Mouse (Mus musculus): Measurements from ENCODE around the gene Insl3. TPM values are rescaled to one million over a fixed set of nuclear protein-coding genes. Genes with fewer than 3 reads are reported as not detected.

Insl3 gene
- total RNA-seq, 2 experiments from 2014 or later = 2.1 TPM; not detected in 1

- H3K4me3 ChIP-seq = peak overlapping the region; percentile 87
- peak overlapping the region; percentile 98 for H3K27ac ChIP-seq
- TF ChIP-seq CTCF (conservative IDR thresholded peaks at IDR 0.05) = no peak
- DNase-seq (ENCODE audit: low spot score in 2 of 2) = no peak
Observed at GRCm38 (mm10) chr8:71670198-71670597, 18.8 kb upstream of the Insl3 start.

- peak; percentile 75 to 78 for DNase-seq (ENCODE audit: low spot score in 2 of 2)
- peak overlapping the region; percentile 87 for H3K4me3 ChIP-seq
- TF ChIP-seq CTCF (conservative IDR thresholded peaks at IDR 0.05) = no peak
- H3K27ac ChIP-seq = peak overlapping the region; percentile 98
Observed at GRCm38 (mm10) chr8:71670621-71671548, 18.1 kb upstream of the Insl3 start.

GRCm38 (mm10) chr8:71671549-71671965 lies 17.5 kb upstream of the Insl3 start, which contains the start of gene Unc13a:
Gene Unc13a, minus strand, starts transcription at chr8:71671757.
- TF ChIP-seq CTCF (conservative IDR thresholded peaks at IDR 0.05) = 0 out of 2 replicates have a peak, but pooled peaks have one; percentile 10
- Histone ChIP-seq H3K4me3 (peak within 1 kb of the TSS; percentile 87), H3K27ac (peak within 1 kb of the TSS; percentile 98)
- DNase-seq (ENCODE audit: low spot score in 2 of 2) = peak; percentile 89 to 93

- DNase-seq (ENCODE audit: low spot score in 2 of 2) = no peak
- H3K27ac ChIP-seq = peak overlapping the region; percentile 98
- TF ChIP-seq CTCF (conservative IDR thresholded peaks at IDR 0.05) = no peak
- peak overlapping the region; percentile 87 for H3K4me3 ChIP-seq
Observed at GRCm38 (mm10) chr8:71672168-71672735, 16.8 kb upstream of the Insl3 start.

GRCm38 (mm10) chr8:71674071-71674470 lies 14.9 kb upstream of the Insl3 start:
- TF ChIP-seq CTCF (conservative IDR thresholded peaks at IDR 0.05) = no peak
- no peak overlapping the region for H3K4me3 ChIP-seq
- peak overlapping the region; percentile 94; the same call in 1 of the 2 replicates for H3K27ac ChIP-seq
- peak in 1 of 2 experiments; percentile 63 for DNase-seq (ENCODE audit: low spot score in 2 of 2)

GRCm38 (mm10) chr8:71675456-71676019 lies 13.5 kb upstream of the Insl3 start:
- TF ChIP-seq CTCF (conservative IDR thresholded peaks at IDR 0.05) = no peak
- no peak for DNase-seq (ENCODE audit: low spot score in 2 of 2)
- Histone ChIP-seq H3K4me3 (peak overlapping the region; percentile 80), H3K27ac (peak overlapping the region; percentile 94)

GRCm38 (mm10) chr8:71676020-71676741 lies 12.8 kb upstream of the Insl3 start, which contains the start of gene Jak3:
Gene Jak3, plus strand, starts transcription at chr8:71676296.
- peak within 1 kb of the TSS; percentile 94 for H3K27ac ChIP-seq
- TF ChIP-seq CTCF (conservative IDR thresholded peaks at IDR 0.05) = no peak
- peak in 1 of 2 experiments; percentile 54 for DNase-seq (ENCODE audit: low spot score in 2 of 2)
- H3K4me3 ChIP-seq = peak within 1 kb of the TSS; percentile 80

GRCm38 (mm10) chr8:71676803-71677202 lies 12.2 kb upstream of the Insl3 start:
- no peak for DNase-seq (ENCODE audit: low spot score in 2 of 2)
- TF ChIP-seq CTCF (conservative IDR thresholded peaks at IDR 0.05) = no peak
- peak overlapping the region; percentile 80 for H3K4me3 ChIP-seq
- H3K27ac ChIP-seq = peak overlapping the region; percentile 94

GRCm38 (mm10) chr8:71677555-71677954 lies 11.5 kb upstream of the Insl3 start:
- DNase-seq (ENCODE audit: low spot score in 2 of 2) = no peak
- H3K27ac ChIP-seq = no peak overlapping the region
- H3K4me3 ChIP-seq = no peak overlapping the region
- TF ChIP-seq CTCF (conservative IDR thresholded peaks at IDR 0.05) = no peak

- Histone ChIP-seq H3K4me3 (no peak overlapping the region), H3K27ac (no peak overlapping the region)
- no peak for DNase-seq (ENCODE audit: low spot score in 2 of 2)
- TF ChIP-seq CTCF (conservative IDR thresholded peaks at IDR 0.05) = no peak
Observed at GRCm38 (mm10) chr8:71678216-71678615, 10.8 kb upstream of the Insl3 start.

GRCm38 (mm10) chr8:71679116-71679515 lies 9.9 kb upstream of the Insl3 start:
- Histone ChIP-seq H3K4me3 (no peak overlapping the region), H3K27ac (no peak overlapping the region)
- no peak for TF ChIP-seq CTCF (conservative IDR thresholded peaks at IDR 0.05)
- DNase-seq (ENCODE audit: low spot score in 2 of 2) = no peak

GRCm38 (mm10) chr8:71679550-71680168 lies 9.4 kb upstream of the Insl3 start:
- TF ChIP-seq CTCF (conservative IDR thresholded peaks at IDR 0.05) = no peak
- H3K4me3 ChIP-seq = peak overlapping the region; percentile 36; the same call in 1 of the 2 replicates
- no peak overlapping the region for H3K27ac ChIP-seq
- no peak for DNase-seq (ENCODE audit: low spot score in 2 of 2)
